Mouse (Mus musculus) MEL (cell line): Measurements from ENCODE around the gene Rcbtb2.

Experiments used
- CTCF ChIP-seq, 3 experiments: IDR thresholded peaks in 2 of 3; conservative IDR thresholded peaks in 1 of 3; 2 replicates each; pipeline ENCODE4 v1.5.1; 2011 to 2012; ENCODE audit warnings: low read length in 3 of 3, low read depth in 2 of 3, mild to moderate bottlenecking in 2 of 3, improper control_type of control experiment in 1 of 3, inconsistent platforms in 1 of 3, mixed read lengths in 1 of 3, moderate library complexity in 1 of 3; ENCODE audit not compliant: control insufficient read depth in 1 of 3, insufficient read depth in 1 of 3, poor library complexity in 1 of 3, severe bottlenecking in 1 of 3
- JUND ChIP-seq: IDR thresholded peaks from 2 replicates; pipeline ENCODE4 v1.6.1; 2011; ENCODE audit warnings: low read depth, mild to moderate bottlenecking, improper control_type of control experiment, low read length
- MEF2A ChIP-seq: IDR thresholded peaks from 2 replicates; pipeline ENCODE4 v1.6.1; 2014; ENCODE audit warnings: low read depth, mild to moderate bottlenecking, inconsistent platforms, low read length, improper control_type of control experiment; ENCODE audit not compliant: poor library complexity, insufficient replicate concordance, severe bottlenecking; ENCODE audit errors: extremely low read depth
- POLR2A ChIP-seq, 2 experiments: IDR thresholded peaks; 2 replicates each; pipeline ENCODE4 v1.6.1; 2011 to 2012; ENCODE audit warnings: low read length in 2 of 2, mild to moderate bottlenecking in 2 of 2, control low read depth in 1 of 2, improper control_type of control experiment in 1 of 2, low read depth in 1 of 2, moderate library complexity in 1 of 2; ENCODE audit not compliant: control insufficient read depth in 1 of 2, insufficient read depth in 1 of 2, poor library complexity in 1 of 2

DNA sequence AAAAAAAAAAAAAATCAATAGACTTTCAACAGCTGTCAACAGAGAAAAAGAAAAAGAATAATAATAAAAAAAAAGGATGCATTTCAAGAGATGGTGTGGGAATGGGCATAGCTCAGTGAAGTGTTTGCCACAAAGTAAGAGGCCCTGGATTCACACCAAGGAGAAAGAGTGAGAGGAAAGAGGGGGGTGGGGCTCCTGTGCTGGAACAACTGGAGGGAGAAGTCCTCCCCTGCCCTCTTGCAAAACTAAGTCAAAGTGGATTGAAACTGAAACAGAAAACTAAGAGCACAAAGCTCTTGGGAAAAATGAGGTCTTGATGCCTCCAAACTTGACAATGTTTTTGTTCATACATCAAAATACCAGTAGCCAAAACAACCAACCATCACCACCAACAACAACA lies 86.4 kb downstream of the Rcbtb2 start:
- TF ChIP-seq POLR2A (IDR thresholded peaks at IDR 0.05; ENCODE audit: control insufficient read depth in 1 of 2, insufficient read depth in 1 of 2, low read depth in 1 of 2, low read length in 2 of 2, poor library complexity in 1 of 2), result no peak
- TF ChIP-seq CTCF (IDR thresholded peaks at IDR 0.05 in 2 of 3, conservative IDR thresholded peaks at IDR 0.05 in 1 of 3; ENCODE audit: control insufficient read depth in 1 of 3, insufficient read depth in 1 of 3, low read depth in 2 of 3, low read length in 3 of 3, poor library complexity in 1 of 3, severe bottlenecking in 1 of 3), result no peak
- no peak for TF ChIP-seq MEF2A
- no peak for TF ChIP-seq JUND
